Mouse (Mus musculus): ENCODE results near the gene Urb1. TPM values are rescaled to one million over a fixed set of nuclear protein-coding genes. Genes with fewer than 3 reads are reported as not detected.

Gene Urb1
- polyA plus RNA-seq, 1 experiment from 2014 or later: 10.4 TPM

GRCm38 (mm10) chr16:90760515-90760914 lies 49.7 kb downstream of the Urb1 start:
- ATAC-seq (ENCODE audit: insufficient number of reproducible peaks, insufficient read depth, low FRiP score, low TSS enrichment, low read depth): no peak
- H3K4me2 ChIP-seq: no peak overlapping the region
- H3K27me3 ChIP-seq: no peaks in the 10 kb centered on the region
- no peak overlapping the region for H3K27ac ChIP-seq
- WGBS: 77% methylated on average over 4 of the region's 4 CpGs
- H3K9me3 ChIP-seq: no peaks in the 10 kb centered on the region
- H3K36me3 ChIP-seq: peaks cover 88% of the 10 kb centered on the region
- no peaks in the 10 kb centered on the region for H3K4me1 ChIP-seq
- no peak overlapping the region for H3K9ac ChIP-seq
- no peak overlapping the region for H3K4me3 ChIP-seq

GRCm38 (mm10) chr16:90759335-90759734 lies 50.9 kb downstream of the Urb1 start:
- Histone ChIP-seq H3K36me3 (peaks cover 91% of the 10 kb centered on the region), H3K4me1 (no peaks in the 10 kb centered on the region), H3K4me3 (no peak overlapping the region), H3K9me3 (no peaks in the 10 kb centered on the region), H3K9ac (no peak overlapping the region), H3K27ac (no peak overlapping the region), H3K4me2 (no peak overlapping the region), H3K27me3 (no peaks in the 10 kb centered on the region)
- ATAC-seq (ENCODE audit: insufficient number of reproducible peaks, insufficient read depth, low FRiP score, low TSS enrichment, low read depth): no peak
- WGBS: 63% methylated on average over 3 of the region's 3 CpGs

GRCm38 (mm10) chr16:90753386-90753941 lies 56.7 kb downstream of the Urb1 start:
- Histone ChIP-seq H3K4me1 (no peaks in the 10 kb centered on the region), H3K27ac (no peak overlapping the region), H3K4me3 (no peak overlapping the region), H3K9me3 (no peaks in the 10 kb centered on the region), H3K4me2 (no peak overlapping the region), H3K9ac (no peak overlapping the region), H3K36me3 (peaks cover 75% of the 10 kb centered on the region), H3K27me3 (no peaks in the 10 kb centered on the region)
- WGBS: 89% methylated on average over 13 of the region's 13 CpGs
- ATAC-seq (ENCODE audit: insufficient number of reproducible peaks, insufficient read depth, low FRiP score, low TSS enrichment, low read depth): no peak

GRCm38 (mm10) chr16:90748169-90748568 lies 62.0 kb downstream of the Urb1 start:
- Histone ChIP-seq H3K27me3 (no peaks in the 10 kb centered on the region), H3K4me2 (no peak overlapping the region), H3K36me3 (peaks cover 28% of the 10 kb centered on the region), H3K27ac (no peak overlapping the region), H3K4me3 (no peak overlapping the region), H3K4me1 (no peaks in the 10 kb centered on the region), H3K9ac (no peak overlapping the region), H3K9me3 (no peaks in the 10 kb centered on the region)
- no peak for ATAC-seq (ENCODE audit: insufficient number of reproducible peaks, insufficient read depth, low FRiP score, low TSS enrichment, low read depth)
- WGBS: 92% methylated on average over 7 of the region's 7 CpGs

GRCm38 (mm10) chr16:90747143-90747542 lies 63.1 kb downstream of the Urb1 start:
- Histone ChIP-seq H3K27me3 (no peaks in the 10 kb centered on the region), H3K4me3 (no peak overlapping the region), H3K9me3 (no peaks in the 10 kb centered on the region), H3K27ac (no peak overlapping the region), H3K4me2 (no peak overlapping the region), H3K9ac (no peak overlapping the region), H3K36me3 (peaks cover 18% of the 10 kb centered on the region), H3K4me1 (peaks cover 5% of the 10 kb centered on the region)
- no peak for ATAC-seq (ENCODE audit: insufficient number of reproducible peaks, insufficient read depth, low FRiP score, low TSS enrichment, low read depth)
- WGBS: 85% methylated on average over 6 of the region's 6 CpGs

DNA sequence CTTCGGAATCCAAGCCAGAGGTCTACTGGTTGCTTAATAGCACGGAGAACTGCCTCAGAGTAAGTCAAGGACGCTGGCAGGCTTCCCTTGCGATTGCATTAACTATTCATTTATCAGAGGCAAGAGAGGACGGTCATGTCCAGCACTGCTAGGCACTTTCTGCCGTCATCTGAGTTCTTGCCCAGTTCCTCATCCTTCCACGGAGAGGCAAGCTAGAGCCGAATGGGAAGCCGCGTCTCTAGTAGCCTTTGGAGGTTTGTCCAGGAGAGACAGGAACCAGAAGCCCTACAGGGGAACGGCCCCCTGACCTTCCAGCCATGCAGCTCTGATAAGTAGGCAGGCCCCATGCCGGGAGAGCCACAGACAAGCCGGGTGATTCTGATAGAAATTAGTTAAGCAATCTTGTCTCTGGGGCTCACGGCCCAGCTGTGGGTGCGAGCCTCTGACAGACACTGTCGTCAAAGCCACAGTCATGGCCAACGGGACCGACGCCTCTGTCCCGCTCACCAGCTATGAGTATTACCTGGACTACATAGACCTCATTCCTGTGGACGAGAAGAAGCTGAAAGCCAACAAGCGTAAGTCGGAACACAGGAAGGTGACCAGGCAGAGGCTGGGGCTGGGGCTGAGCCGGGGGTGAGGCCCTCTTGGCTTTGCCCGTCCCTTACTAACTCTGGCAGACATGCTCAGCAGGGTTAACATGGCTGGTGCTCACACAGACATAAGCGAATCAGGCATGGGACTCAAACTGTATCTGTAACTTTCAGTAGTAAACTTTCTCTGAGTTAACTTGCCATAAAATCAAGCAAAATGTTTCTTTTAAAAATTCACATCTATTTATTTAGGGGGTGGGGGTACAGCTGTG lies 71.9 kb downstream of the Urb1 start, which contains the start of gene Mrap:
Gene Mrap (plus strand): TSS at position 116 of the 865 bp plus-strand sequence.
- Histone ChIP-seq H3K4me2 (no peak within 1 kb of the TSS), H3K4me3 (no peak within 1 kb of the TSS), H3K27me3 (no peaks in the 10 kb centered on the region), H3K36me3 (no peaks in the 10 kb centered on the region), H3K4me1 (peaks cover 14% of the 10 kb centered on the region), H3K9ac (no peak within 1 kb of the TSS), H3K9me3 (no peaks in the 10 kb centered on the region), H3K27ac (no peak within 1 kb of the TSS)
- WGBS: 83% methylated on average over 26 of the region's 26 CpGs
- no peak for ATAC-seq (ENCODE audit: insufficient number of reproducible peaks, insufficient read depth, low FRiP score, low TSS enrichment, low read depth)

- no peak for ATAC-seq (ENCODE audit: insufficient number of reproducible peaks, insufficient read depth, low FRiP score, low TSS enrichment, low read depth)
- H3K27ac ChIP-seq: no peak overlapping the region
- WGBS: 65% methylated on average over 10 of the region's 10 CpGs
Observed at GRCm38 (mm10) chr16:90736672-90737270, 73.4 kb downstream of the Urb1 start.

DNA sequence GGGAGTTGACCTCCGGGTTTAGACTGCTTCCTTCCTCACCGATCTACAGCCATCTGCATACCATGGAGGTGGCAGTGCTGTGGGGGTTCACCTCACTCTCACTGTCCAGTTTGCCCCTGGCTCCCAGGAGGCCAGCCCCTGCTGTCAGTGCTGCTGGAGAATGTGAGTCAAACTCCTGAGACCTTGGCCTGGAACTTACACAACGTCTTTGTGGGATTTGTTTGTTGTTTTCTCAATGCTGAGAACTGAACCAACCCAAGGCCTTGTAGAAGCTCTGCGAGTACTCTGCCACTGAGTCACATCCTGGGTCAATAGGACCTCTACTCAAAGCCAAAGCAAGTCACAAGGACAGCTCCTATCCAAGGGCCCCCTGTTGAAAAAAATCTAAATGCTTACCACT lies 74.6 kb downstream of the Urb1 start:
- Histone ChIP-seq H3K9me3 (peaks cover 3% of the 10 kb centered on the region; the same call in 1 of the 2 replicates), H3K9ac (no peak overlapping the region), H3K36me3 (no peaks in the 10 kb centered on the region), H3K4me1 (no peaks in the 10 kb centered on the region), H3K4me3 (no peak overlapping the region), H3K27ac (no peak overlapping the region), H3K4me2 (no peak overlapping the region), H3K27me3 (no peaks in the 10 kb centered on the region)
- 74% methylated on average over 4 of the region's 4 CpGs for WGBS
- ATAC-seq (ENCODE audit: insufficient number of reproducible peaks, insufficient read depth, low FRiP score, low TSS enrichment, low read depth): no peak

More at GRCm38 (mm10) chr16:90736672-90737270, 73.4 kb downstream of the Urb1 start:
- Histone ChIP-seq H3K4me2 (no peak overlapping the region), H3K9me3 (no peaks in the 10 kb centered on the region), H3K4me3 (no peak overlapping the region), H3K4me1 (peaks cover 5% of the 10 kb centered on the region), H3K27me3 (no peaks in the 10 kb centered on the region), H3K36me3 (no peaks in the 10 kb centered on the region), H3K9ac (no peak overlapping the region)

GRCm38 (mm10) chr16:90727233-90728115 lies 82.7 kb downstream of the Urb1 start, which contains the start of gene Mis18a:
TSS of gene Mis18a (minus strand) at chr16:90727404.
- peak within 1 kb of the TSS; percentile 89 for H3K4me3 ChIP-seq
- ATAC-seq (ENCODE audit: insufficient number of reproducible peaks, insufficient read depth, low FRiP score, low TSS enrichment, low read depth): peak; percentile 96
- H3K36me3 ChIP-seq: peaks cover 23% of the 10 kb centered on the region
- H3K4me2 ChIP-seq: peak within 1 kb of the TSS; percentile 97
- peak within 1 kb of the TSS; percentile 86 for H3K9ac ChIP-seq
- peaks cover 8% of the 10 kb centered on the region for H3K4me1 ChIP-seq
- H3K27ac ChIP-seq: peak within 1 kb of the TSS; percentile 79
- WGBS: 2% methylated on average over 53 of the region's 53 CpGs
- peaks cover 3% of the 10 kb centered on the region; the same call in 1 of the 2 replicates for H3K9me3 ChIP-seq
- no peaks in the 10 kb centered on the region for H3K27me3 ChIP-seq

GRCm38 (mm10) chr16:90726600-90727227 lies 83.5 kb downstream of the Urb1 start:
- Histone ChIP-seq H3K27me3 (no peaks in the 10 kb centered on the region), H3K4me1 (peaks cover 8% of the 10 kb centered on the region), H3K4me3 (peak overlapping the region; percentile 89), H3K9ac (peak overlapping the region; percentile 86), H3K9me3 (peaks cover 3% of the 10 kb centered on the region; the same call in 1 of the 2 replicates), H3K36me3 (peaks cover 30% of the 10 kb centered on the region), H3K4me2 (peak overlapping the region; percentile 97), H3K27ac (peak overlapping the region; percentile 44; the same call in 1 of the 2 replicates)
- 5% methylated on average over 38 of the region's 38 CpGs for WGBS
- no peak for ATAC-seq (ENCODE audit: insufficient number of reproducible peaks, insufficient read depth, low FRiP score, low TSS enrichment, low read depth)

Measured in embryonic facial prominence, embryonic 13.5 days (tissue).